Mouse (Mus musculus) CH12.LX (cell line): ENCODE data around the gene D630039A03Rik.

ENCODE experiments used
- CTCF ChIP-seq, 2 experiments: IDR thresholded peaks in 1 of 2; conservative IDR thresholded peaks in 1 of 2; 2 replicates each; pipeline ENCODE4 v1.5.1; 2011 to 2012; ENCODE audit warnings: low read depth in 2 of 2, low read length in 2 of 2, improper control_type of control experiment in 1 of 2, inconsistent platforms in 1 of 2, mild to moderate bottlenecking in 1 of 2, moderate library complexity in 1 of 2
- EP300 ChIP-seq: IDR thresholded peaks from 2 replicates; pipeline ENCODE4 v1.6.1; 2011; ENCODE audit warnings: low read length, improper control_type of control experiment
- MYC ChIP-seq: IDR thresholded peaks from 2 replicates; pipeline ENCODE4 v1.6.1; 2011; ENCODE audit warnings: low read depth, mild to moderate bottlenecking, improper control_type of control experiment, low read length
- UBTF ChIP-seq: IDR thresholded peaks from 2 replicates; pipeline ENCODE4 v1.6.1; 2012; ENCODE audit warnings: low read depth, mild to moderate bottlenecking, inconsistent platforms, low read length, improper control_type of control experiment, moderate library complexity
- USF2 ChIP-seq: conservative IDR thresholded peaks from 2 replicates; pipeline ENCODE4 v1.6.1; 2011; ENCODE audit warnings: low read depth, low read length, improper control_type of control experiment
- ZC3H11A ChIP-seq: IDR thresholded peaks from 2 replicates; pipeline ENCODE4 v1.6.1; 2012; ENCODE audit warnings: low read depth, mild to moderate bottlenecking, inconsistent platforms, low read length, improper control_type of control experiment

DNA sequence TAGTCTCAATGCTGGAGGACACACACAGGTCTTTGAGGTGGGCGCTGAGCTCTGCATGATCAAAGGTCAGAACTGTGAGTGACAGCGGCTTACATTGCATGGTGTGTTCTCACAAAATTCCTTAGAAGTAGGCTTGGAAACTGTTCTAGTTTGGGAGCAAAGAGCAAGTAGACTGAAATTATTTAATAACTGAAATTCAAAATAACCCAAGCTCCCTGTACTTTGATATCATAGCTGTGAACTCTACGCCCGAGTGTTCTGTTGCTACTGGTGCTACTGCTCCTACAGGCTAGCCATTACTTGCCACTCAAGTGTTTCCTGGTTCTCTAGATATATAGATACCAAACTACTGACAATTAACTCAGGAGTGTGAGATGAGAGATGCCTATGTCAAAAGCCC, 49.4 kb upstream of the D630039A03Rik start:
- TF ChIP-seq MYC (no peak), CTCF (conservative IDR thresholded peaks at IDR 0.05 in 1 of 2, IDR thresholded peaks at IDR 0.05 in 1 of 2; ENCODE audit: low read depth in 2 of 2, low read length in 2 of 2) (no peak), EP300 (no peak), UBTF (no peak), ZC3H11A (no peak), USF2 (no peak)
